Mouse (Mus musculus) adrenal gland, adult 10 weeks (tissue): ENCODE data around the gene Pcyox1. TPM values are rescaled to one million over a fixed set of nuclear protein-coding genes. Genes with fewer than 3 reads are reported as not detected.

Experiments
- polyA plus RNA-seq: library from polyadenylated mRNA; stranded (reverse); fragments of 350-450 nt; fragmentation: Illumina TruSeq; extraction: RNeasy Lipid Tissue Mini Kit (QIAGEN cat#74804); gene quantifications from one replicate; pipeline ENCODE4 v1.2.3, GENCODE M21; 2014; ENCODE audit warnings: low read depth, low replicate concordance

Gene Pcyox1
- polyA plus RNA-seq: 331 TPM

DNA sequence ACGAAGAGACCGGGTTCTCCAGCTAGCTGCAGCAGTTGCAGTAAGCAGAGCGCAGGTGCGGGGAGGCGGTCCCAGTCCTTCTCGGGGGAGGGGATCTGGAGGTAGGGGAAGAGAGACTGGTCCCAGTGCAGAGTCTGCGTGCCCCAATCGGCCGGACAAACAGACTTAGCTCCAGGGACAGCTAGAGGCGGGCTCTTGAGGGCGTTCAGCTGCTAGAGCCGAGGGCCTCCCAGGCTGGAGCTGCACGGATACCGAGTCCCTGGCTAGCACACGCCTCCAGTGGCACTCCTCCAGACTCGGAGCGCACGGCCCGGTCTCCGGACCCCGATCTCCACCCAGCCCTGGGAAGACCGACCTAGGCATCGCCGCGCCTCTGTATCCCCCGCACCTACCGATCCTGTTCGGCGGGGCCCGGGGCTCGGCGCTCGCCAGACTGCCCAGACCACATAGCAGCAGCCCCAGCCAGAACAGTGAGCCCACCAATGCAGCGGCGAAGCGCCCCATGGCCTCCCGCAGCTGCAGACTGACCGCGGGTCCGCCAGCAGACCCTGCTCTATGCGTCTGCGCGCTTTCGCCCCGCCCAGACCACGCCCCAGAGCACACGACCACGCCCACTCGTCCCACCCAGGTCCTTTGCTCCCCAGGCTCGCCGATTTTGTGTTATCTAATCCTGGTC, at the start of gene Pcyox1:
Pcyox1 (minus strand) TSS at position 574 of the 676 bp plus-strand sequence.

DNA sequence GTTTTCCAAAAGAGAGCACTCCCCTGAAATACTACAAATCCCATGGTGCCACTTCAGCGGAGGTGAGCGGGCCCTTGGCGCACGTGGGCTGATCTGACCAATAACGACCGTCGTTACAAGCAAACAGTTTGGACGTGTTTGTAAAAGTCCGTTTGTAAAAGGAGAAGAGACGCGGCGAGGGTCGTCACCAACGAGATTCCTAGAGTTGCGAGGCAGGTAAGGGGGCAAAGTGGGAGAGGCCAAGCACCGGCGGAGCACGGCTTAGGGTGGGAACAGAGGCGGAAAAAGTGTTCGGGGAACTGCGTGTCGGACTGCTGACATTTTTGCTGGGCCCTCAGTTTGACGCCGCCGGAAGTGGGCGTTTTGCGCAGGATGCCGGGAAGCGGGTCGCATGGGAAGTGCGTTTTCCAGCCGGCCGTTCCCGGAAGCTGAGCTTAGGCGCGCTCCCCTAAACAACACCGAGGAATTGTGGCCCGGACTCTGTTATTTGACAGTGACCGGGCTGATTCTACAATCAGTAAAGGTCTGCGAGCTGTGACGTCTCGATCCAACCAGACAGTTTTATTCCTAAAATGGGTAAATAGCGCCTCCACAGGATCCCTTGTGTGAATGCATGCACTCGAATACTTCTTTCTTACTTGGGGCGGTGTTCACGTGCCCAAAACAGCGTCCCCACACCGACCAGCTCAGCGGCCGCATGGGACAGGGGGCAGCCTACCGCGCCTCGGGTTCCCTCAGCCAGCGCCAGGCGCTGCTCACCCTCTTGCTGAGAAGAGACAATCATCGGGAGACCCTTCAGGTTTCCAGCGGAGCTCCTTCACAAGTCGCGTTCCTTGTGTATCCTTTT, 41.5 kb upstream of the Pcyox1 start, which contains the start of gene C87436:
C87436 (plus strand) TSS at position 103 of the 847 bp plus-strand sequence.

GRCm38 (mm10) chr6:86426358-86426757, 29.4 kb upstream of the Pcyox1 start, which contains the start of gene Gm44790:
TSS of gene Gm44790 (plus strand) at chr6:86426658.

GRCm38 (mm10) chr6:86404100-86404861, 7.3 kb upstream of the Pcyox1 start, which contains the start of gene Tia1:
TSS of gene Tia1 (plus strand) at chr6:86404219.

GRCm38 (mm10) chr6:86370764-86371339, 26.1 kb downstream of the Pcyox1 start, which contains the start of gene Snrpg:
TSS of gene Snrpg (plus strand) at chr6:86371304.

DNA sequence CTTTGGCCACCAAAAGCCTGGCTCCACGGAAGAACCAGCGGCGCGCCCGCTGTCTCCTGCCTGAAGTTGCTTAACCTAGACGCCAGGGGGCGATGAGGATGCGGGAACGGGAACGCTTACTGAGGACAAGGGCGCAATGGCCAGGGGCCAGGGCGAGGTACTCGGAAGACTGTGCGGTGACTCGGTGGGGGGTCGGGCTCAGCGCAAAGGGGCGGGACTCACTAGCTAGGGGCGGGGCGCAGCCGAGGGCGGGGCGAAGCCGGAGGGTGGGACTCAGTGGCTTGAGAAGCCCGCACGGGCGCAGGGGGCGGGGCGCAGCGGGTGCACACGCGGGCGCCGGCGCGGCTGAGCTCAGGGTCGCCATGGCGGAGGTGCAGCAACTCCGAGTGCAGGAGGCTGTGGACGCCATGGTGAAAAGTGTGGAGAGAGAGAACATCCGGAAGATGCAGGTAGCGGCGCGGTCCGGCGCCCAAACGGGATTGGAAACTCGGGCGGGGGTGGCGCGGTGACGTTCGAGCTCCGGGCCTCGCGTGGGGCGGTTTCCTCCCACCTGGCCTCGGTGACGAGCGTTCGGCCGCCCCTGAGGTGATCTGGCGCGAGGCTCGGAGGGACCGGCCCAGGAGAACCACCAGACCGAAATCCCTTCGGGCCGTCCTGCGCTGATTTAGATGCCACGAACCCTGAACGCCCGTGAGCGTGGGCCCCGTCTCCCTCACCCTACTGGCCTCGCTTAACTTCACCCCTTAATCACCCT, 31.4 kb downstream of the Pcyox1 start, which contains the start of gene Fam136a:
Fam136a (plus strand) TSS at position 276 of the 754 bp plus-strand sequence.

Other genes with a start within 250 kb of the Pcyox1 start
- 15.7 TPM for gene Tgfa, start 201.9 kb downstream of the Pcyox1 start, polyA plus RNA-seq
- 285 TPM for gene Fam136a, start 31.5 kb downstream of the Pcyox1 start, polyA plus RNA-seq
- 64.5 TPM for gene Snrpg, start 25.9 kb downstream of the Pcyox1 start, polyA plus RNA-seq
- 120 TPM for gene Tia1, start 7.1 kb upstream of the Pcyox1 start, polyA plus RNA-seq
- gene Gm44790, start 29.5 kb upstream of the Pcyox1 start, polyA plus RNA-seq: not detected
- 13.4 TPM for gene C87436, start 41.2 kb upstream of the Pcyox1 start, polyA plus RNA-seq
- gene Pcbp1, start 129.2 kb upstream of the Pcyox1 start, polyA plus RNA-seq: 120 TPM
- gene Asprv1, start 231.0 kb upstream of the Pcyox1 start, polyA plus RNA-seq: not detected